ENCODE assay signal across 21 mouse cellular contexts in the genomic region with DNA sequence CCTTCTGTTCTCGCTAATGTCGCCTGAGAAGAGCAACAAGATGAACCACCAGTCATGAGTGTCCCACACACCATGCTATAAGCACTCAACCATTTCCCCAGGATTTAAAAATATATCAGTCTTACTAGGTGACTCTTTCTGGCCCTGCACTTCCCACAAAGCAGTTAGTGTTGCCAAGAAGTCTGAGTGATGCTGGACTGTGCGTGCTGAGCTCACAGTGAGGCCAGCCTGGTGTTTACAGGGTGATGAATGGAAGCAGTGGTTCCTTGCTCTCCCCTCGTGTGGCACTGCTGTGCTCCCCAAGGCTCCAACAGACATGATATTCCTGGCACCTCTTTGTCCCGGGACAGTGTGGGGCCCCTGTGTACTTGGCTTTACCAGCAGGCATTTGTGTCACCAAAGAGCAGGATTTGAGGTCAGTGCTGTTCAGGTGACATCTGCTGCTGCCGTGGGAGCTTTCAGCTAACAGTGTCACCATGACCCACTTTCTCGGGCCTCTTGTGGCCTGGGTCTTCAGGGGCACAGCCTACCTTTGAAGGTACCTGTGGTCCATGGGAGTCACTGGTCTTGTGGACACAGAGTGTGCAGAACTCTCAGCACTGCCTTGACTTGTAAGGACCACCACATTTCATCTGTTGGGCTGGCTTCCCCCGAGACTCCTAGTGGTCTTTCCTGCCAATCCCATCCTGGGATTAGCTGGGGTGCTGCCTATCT.
DNase-seq lines count a peak whose midpoint lies in the region; ATAC-seq lines count a peak whose summit lies in the region.
"Had no signal": no experiment of that assay in that cellular context is flagged by ENCODE, and none has a peak within 500 bp of the region (broad histone marks: within the 10 kb centered on the region; RNA-seq: fewer than 3 reads in every experiment).

No protein-coding gene starts in this region.

- H3K27me3 ChIP-seq in midbrain, embryonic 10.5 days (ENCODE audit: low read depth, poor library complexity, severe bottlenecking), result no peaks in the 10 kb centered on the region
- H3K27me3 ChIP-seq in midbrain, embryonic 16.5 days (ENCODE audit: control insufficient read depth, insufficient read depth, low read depth, low read length), result no peaks in the 10 kb centered on the region
- no peaks in the 10 kb centered on the region for H3K27me3 ChIP-seq in embryonic facial prominence, embryonic 10.5 days (replicated peaks; ENCODE audit: low read depth, poor library complexity, severe bottlenecking)
- H3K27me3 ChIP-seq in midbrain, embryonic 15.5 days (replicated peaks), result no peaks in the 10 kb centered on the region
- H3K27me3 ChIP-seq: hindbrain, embryonic 15.5 days; kidney, embryonic 15.5 days; limb, embryonic 12.5 days had no signal

- peaks cover 34% of the 10 kb centered on the region for H3K36me3 ChIP-seq in midbrain, embryonic 10.5 days
- peaks cover 18% of the 10 kb centered on the region for H3K36me3 ChIP-seq in midbrain, embryonic 16.5 days (ENCODE audit: control insufficient read depth, insufficient read depth, low read length)
- H3K36me3 ChIP-seq in embryonic facial prominence, embryonic 10.5 days (replicated peaks), result peaks cover 21% of the 10 kb centered on the region
- peaks cover 23% of the 10 kb centered on the region for H3K36me3 ChIP-seq in midbrain, embryonic 15.5 days (replicated peaks)
- H3K36me3 ChIP-seq: liver, embryonic 12.5 days had no signal

- H3K4me2 ChIP-seq in midbrain, embryonic 16.5 days (ENCODE audit: low read length), result no peak overlapping the region
- no peak overlapping the region for H3K4me2 ChIP-seq in midbrain, embryonic 15.5 days
- H3K4me2 ChIP-seq: hindbrain, embryonic 15.5 days; kidney, embryonic 15.5 days; limb, embryonic 12.5 days; liver, embryonic 12.5 days had no signal

- ATAC-seq in frontal cortex, adult (ENCODE audit: low TSS enrichment), result peak; percentile 25; the same call in 1 of the 2 replicates
- ATAC-seq in midbrain, embryonic 16.5 days, result no peak; the same call in 1 of the 2 replicates
- no peak for ATAC-seq in midbrain, embryonic 15.5 days (replicated peaks)
- ATAC-seq: intestine, postnatal 0 days; liver, embryonic 12.5 days had no signal

- peaks cover 60% of the 10 kb centered on the region for H3K4me1 ChIP-seq in midbrain, embryonic 10.5 days
- H3K4me1 ChIP-seq in midbrain, embryonic 16.5 days (ENCODE audit: control insufficient read depth, insufficient read depth, low read length), result peaks cover 29% of the 10 kb centered on the region
- peaks cover 51% of the 10 kb centered on the region for H3K4me1 ChIP-seq in embryonic facial prominence, embryonic 10.5 days
- peaks cover 38% of the 10 kb centered on the region for H3K4me1 ChIP-seq in midbrain, embryonic 15.5 days
- H3K4me1 ChIP-seq: liver, embryonic 12.5 days had no signal

- H3K27ac ChIP-seq in midbrain, embryonic 10.5 days (replicated peaks), result peak overlapping the region; percentile 52; the same call in 1 of the 2 replicates
- no peak overlapping the region for H3K27ac ChIP-seq in midbrain, embryonic 16.5 days (ENCODE audit: low read length)
- 0 out of 2 replicates have a peak overlapping the region, but pooled peaks have one; percentile 36 for H3K27ac ChIP-seq in embryonic facial prominence, embryonic 10.5 days (replicated peaks)
- H3K27ac ChIP-seq in midbrain, embryonic 15.5 days, result 0 out of 2 replicates have a peak overlapping the region, but pooled peaks have one; percentile 27
- H3K27ac ChIP-seq: heart, adult 2 months; hindbrain, embryonic 15.5 days; kidney, embryonic 15.5 days; limb, embryonic 12.5 days; liver, embryonic 12.5 days had no signal

- H3K9ac ChIP-seq in midbrain, embryonic 16.5 days (ENCODE audit: low read depth, low read length), result no peak overlapping the region
- H3K9ac ChIP-seq in midbrain, embryonic 15.5 days, result no peak overlapping the region
- H3K9ac ChIP-seq: hindbrain, embryonic 15.5 days; kidney, embryonic 15.5 days; limb, embryonic 12.5 days; liver, embryonic 12.5 days had no signal

- no peak overlapping the region for H3K4me3 ChIP-seq in midbrain, embryonic 10.5 days
- H3K4me3 ChIP-seq in midbrain, embryonic 16.5 days (ENCODE audit: low read depth, low read length), result no peak overlapping the region
- no peak overlapping the region for H3K4me3 ChIP-seq in embryonic facial prominence, embryonic 10.5 days
- no peak overlapping the region for H3K4me3 ChIP-seq in midbrain, embryonic 15.5 days
- H3K4me3 ChIP-seq: heart, adult 2 months; hindbrain, embryonic 15.5 days; kidney, embryonic 15.5 days; limb, embryonic 12.5 days; liver, embryonic 12.5 days; megakaryocyte, embryonic 14.5 days had no signal

- WGBS in midbrain, embryonic 10.5 days, result 80% methylated on average over 8 of the region's 8 CpGs
- 72% methylated on average over 8 of the region's 8 CpGs for WGBS in midbrain, embryonic 16.5 days
- 76% methylated on average over 8 of the region's 8 CpGs for WGBS in embryonic facial prominence, embryonic 10.5 days
- 71% methylated on average over 8 of the region's 8 CpGs for WGBS in midbrain, embryonic 15.5 days

- H3K9me3 ChIP-seq in midbrain, embryonic 10.5 days (replicated peaks), result no peaks in the 10 kb centered on the region
- H3K9me3 ChIP-seq in midbrain, embryonic 16.5 days (replicated peaks; ENCODE audit: control insufficient read depth, low read length, poor library complexity, severe bottlenecking), result no peaks in the 10 kb centered on the region
- H3K9me3 ChIP-seq in embryonic facial prominence, embryonic 10.5 days, result no peaks in the 10 kb centered on the region
- no peaks in the 10 kb centered on the region for H3K9me3 ChIP-seq in midbrain, embryonic 15.5 days
- H3K9me3 ChIP-seq: hindbrain, embryonic 15.5 days; kidney, embryonic 15.5 days; limb, embryonic 12.5 days; liver, embryonic 12.5 days had no signal

- no peak for DNase-seq in frontal cortex, postnatal 25 days (ENCODE audit: low spot score in 2 of 2)
- no peak for DNase-seq in midbrain, embryonic 10.5 days (ENCODE audit: low spot score)
- no peak for DNase-seq in embryonic facial prominence, embryonic 10.5 days (ENCODE audit: low spot score)
- DNase-seq in adrenal gland, postnatal 25 days, result no peak
- DNase-seq in T-cell, adult 2 months (ENCODE audit: low spot score), result no peak
- DNase-seq: gastrocnemius, postnatal 10 days; heart, adult 2 months; kidney, postnatal 4 days; layer of hippocampus, adult 9-11 months; lung, adult 2 months; right cerebral cortex, postnatal 25 days; thymus, adult 2 months had no signal
